In the genomic region with DNA sequence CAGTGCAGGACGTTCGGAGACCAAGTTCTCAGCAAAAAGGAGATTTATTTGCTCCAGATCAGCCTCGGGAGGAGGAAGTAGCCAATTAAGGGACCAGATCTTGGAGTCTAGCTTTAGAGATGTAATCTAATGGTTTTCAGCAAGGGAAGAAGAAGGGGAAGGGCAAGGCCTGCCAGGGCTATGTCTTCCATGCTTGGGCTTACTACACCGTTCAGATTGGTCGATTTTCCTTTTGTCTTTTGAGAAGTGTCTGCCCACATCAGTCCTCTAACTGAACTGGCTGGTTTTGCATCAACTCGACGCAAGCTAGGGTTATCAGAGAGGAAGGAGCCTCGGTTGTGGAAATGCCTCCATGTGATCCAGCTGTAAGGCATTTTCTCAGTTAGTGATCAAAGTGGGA, we compare ENCODE assay signal across 21 mouse cellular contexts. TPM values are rescaled to one million over a fixed set of nuclear protein-coding genes. Genes with fewer than 3 reads are reported as not detected.
"Had no signal": no experiment of that assay in that cellular context is flagged by ENCODE, and none has a peak within 500 bp of the region (broad histone marks: within the 10 kb centered on the region; RNA-seq: fewer than 3 reads in every experiment).

No protein-coding gene starts in this region.

- DNase-seq: retina, postnatal 1 day; right cerebral cortex, adult 18-20 months; right cerebral cortex, postnatal 14 days; right cerebral cortex, postnatal 25 days; right cerebral cortex, postnatal 4 days; spleen, adult 18-20 months; thymus, adult 18-20 months; thymus, adult 2 months; thymus, postnatal 14 days; thymus, postnatal 25 days; thymus, postnatal 36 days; thymus, postnatal 4 days had no signal

- H3K4me2 ChIP-seq: neural tube, embryonic 15.5 days; stomach, embryonic 15.5 days had no signal

- H3K4me3 ChIP-seq: neural tube, embryonic 15.5 days; stomach, embryonic 15.5 days had no signal

- H3K36me3 ChIP-seq: neural tube, embryonic 15.5 days; stomach, embryonic 15.5 days had no signal

- H3K9ac ChIP-seq: neural tube, embryonic 15.5 days; stomach, embryonic 15.5 days had no signal

- H3K9me3 ChIP-seq: neural tube, embryonic 15.5 days; stomach, embryonic 15.5 days had no signal

- H3K27ac ChIP-seq: neural tube, embryonic 15.5 days; stomach, embryonic 15.5 days; stomach, postnatal 0 days had no signal

- H3K4me1 ChIP-seq: stomach, embryonic 15.5 days had no signal

- H3K27me3 ChIP-seq: neural tube, embryonic 15.5 days; stomach, embryonic 15.5 days had no signal

RNA-seq across cellular contexts. Expression of gene 1700012B07Rik, which starts 37.7 kb away (rescaled TPM):
- total RNA-seq: neutrophil, adult 5-6 weeks had no signal
- polyA plus RNA-seq: neural tube, embryonic 14.5 days; neural tube, embryonic 15.5 days; small intestine, adult 2 months; spleen, adult 2 months; stomach, embryonic 14.5 days; stomach, embryonic 15.5 days; stomach, embryonic 16.5 days; stomach, postnatal 0 days had no signal
